Mouse (Mus musculus): ENCODE data around the gene Nfkbia.

DNA sequence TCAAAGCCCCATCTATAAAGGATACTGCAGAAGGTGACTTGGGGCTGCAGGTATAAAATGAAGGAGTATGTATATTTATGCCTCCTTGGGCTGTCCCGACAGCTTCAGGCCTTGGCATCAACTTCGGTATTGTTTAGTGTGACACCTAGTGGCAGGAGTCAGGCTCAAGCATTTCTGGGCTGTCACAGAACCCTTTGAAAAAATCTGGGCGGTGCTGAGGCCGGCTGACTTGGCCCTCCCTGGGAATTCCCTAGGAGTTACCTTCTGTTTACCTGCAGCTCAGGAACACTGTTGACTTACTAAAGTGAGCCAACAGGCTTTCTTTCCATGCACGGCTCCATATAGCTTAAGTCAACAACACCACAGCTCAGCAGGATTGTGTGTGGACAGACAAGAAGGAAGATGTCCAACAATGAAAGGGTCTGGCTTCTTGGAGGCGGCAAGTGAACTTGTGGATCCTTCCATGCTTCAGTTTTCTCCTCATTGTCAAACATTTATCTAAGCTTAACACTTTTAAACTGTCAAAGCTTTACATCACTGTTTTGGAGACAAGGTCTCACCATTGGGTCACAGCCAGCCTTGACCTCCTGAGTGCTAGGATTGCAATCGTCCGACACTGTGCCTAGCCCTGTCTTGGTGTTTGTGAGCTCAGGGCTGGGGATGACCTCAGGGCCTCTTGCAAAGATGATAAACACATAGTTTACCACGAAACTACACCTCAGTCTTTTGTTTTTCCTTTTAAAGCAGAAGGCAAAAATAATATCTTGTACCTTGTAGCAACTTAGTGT is 2.9 kb upstream of the Nfkbia start:
- peak; percentile 80; the same call in 1 of the 2 replicates for TF ChIP-seq CTCF (IDR thresholded peaks at IDR 0.05; ENCODE audit: extremely low read depth, insufficient read length, insufficient replicate concordance, low read depth, low read length)
- TF ChIP-seq POLR2A (IDR thresholded peaks at IDR 0.05; ENCODE audit: low read depth, low read length), result no peak
